Mouse (Mus musculus): ENCODE results near the gene Epn1. TPM values are rescaled to one million over a fixed set of nuclear protein-coding genes. Genes with fewer than 3 reads are reported as not detected.

Epn1 gene
- total and polyA plus RNA-seq, 3 experiments: 79.5 to 720 (median 152) TPM

GRCm38 (mm10) chr7:5085512-5085911 lies 5.5 kb downstream of the Epn1 start:
- ATAC-seq (ENCODE audit: extremely low read depth, insufficient number of reproducible peaks, low FRiP score, poor library complexity, severe bottlenecking): peak; percentile 18; the same call in 1 of the 2 replicates
- H3K9me3 ChIP-seq (replicated peaks): no peaks in the 10 kb centered on the region

GRCm38 (mm10) chr7:5086921-5087440 lies 6.9 kb downstream of the Epn1 start:
- DNase-seq (ENCODE audit: low spot score) (no peak), ATAC-seq (ENCODE audit: extremely low read depth, insufficient number of reproducible peaks, low FRiP score, poor library complexity, severe bottlenecking) (no peak)
- Histone ChIP-seq H3K4me3 (ENCODE audit: low read depth, low read length) (no peak overlapping the region), H3K9me3 (replicated peaks) (no peaks in the 10 kb centered on the region), H3K4me1 (ENCODE audit: insufficient read depth, low read depth, low read length) (peaks cover 73% of the 10 kb centered on the region), H3K27me3 (ENCODE audit: insufficient read depth, low read length) (no peaks in the 10 kb centered on the region), H3K36me3 (replicated peaks) (peaks cover 94% of the 10 kb centered on the region)
- no peak for TF ChIP-seq POLR2AphosphoS5 (IDR thresholded peaks at IDR 0.05; ENCODE audit: insufficient replicate concordance, low read depth, low read length)
- no peak for TF ChIP-seq TAL1 (conservative IDR thresholded peaks at IDR 0.05; ENCODE audit: low read depth, low read length)
- TF ChIP-seq CTCF (IDR thresholded peaks at IDR 0.05; ENCODE audit: low read depth, low read length): no peak
- TF ChIP-seq GATA2 (IDR thresholded peaks at IDR 0.05; ENCODE audit: borderline replicate concordance, low read depth, low read length): no peak
- TF ChIP-seq GATA1 (IDR thresholded peaks at IDR 0.05; ENCODE audit: borderline replicate concordance, low read length): no peak

More at GRCm38 (mm10) chr7:5085512-5085911, 5.5 kb downstream of the Epn1 start:
- TF ChIP-seq GATA1 (IDR thresholded peaks at IDR 0.05; ENCODE audit: borderline replicate concordance, low read length) (no peak), POLR2AphosphoS5 (IDR thresholded peaks at IDR 0.05; ENCODE audit: insufficient replicate concordance, low read depth, low read length) (no peak), TAL1 (conservative IDR thresholded peaks at IDR 0.05; ENCODE audit: low read depth, low read length) (no peak), GATA2 (IDR thresholded peaks at IDR 0.05; ENCODE audit: borderline replicate concordance, low read depth, low read length) (no peak), CTCF (IDR thresholded peaks at IDR 0.05; ENCODE audit: low read depth, low read length) (no peak)
- no peak for DNase-seq (ENCODE audit: low spot score)
- H3K27me3 ChIP-seq (ENCODE audit: insufficient read depth, low read length): no peaks in the 10 kb centered on the region
- H3K4me1 ChIP-seq (ENCODE audit: insufficient read depth, low read depth, low read length): peaks cover 68% of the 10 kb centered on the region
- H3K36me3 ChIP-seq (replicated peaks): peaks cover 81% of the 10 kb centered on the region
- no peak overlapping the region for H3K4me3 ChIP-seq (ENCODE audit: low read depth, low read length)

GRCm38 (mm10) chr7:5087886-5088285 lies 7.9 kb downstream of the Epn1 start:
- no peaks in the 10 kb centered on the region for H3K27me3 ChIP-seq (ENCODE audit: insufficient read depth, low read length)
- H3K9me3 ChIP-seq (replicated peaks): no peaks in the 10 kb centered on the region
- peaks cover 96% of the 10 kb centered on the region for H3K36me3 ChIP-seq (replicated peaks)
- H3K4me1 ChIP-seq (ENCODE audit: insufficient read depth, low read depth, low read length): peaks cover 72% of the 10 kb centered on the region
- DNase-seq (ENCODE audit: low spot score): no peak
- H3K4me3 ChIP-seq (ENCODE audit: low read depth, low read length): no peak overlapping the region
- no peak for ATAC-seq (ENCODE audit: extremely low read depth, insufficient number of reproducible peaks, low FRiP score, poor library complexity, severe bottlenecking)
- TF ChIP-seq GATA1 (IDR thresholded peaks at IDR 0.05; ENCODE audit: borderline replicate concordance, low read length) (no peak), TAL1 (conservative IDR thresholded peaks at IDR 0.05; ENCODE audit: low read depth, low read length) (no peak), GATA2 (IDR thresholded peaks at IDR 0.05; ENCODE audit: borderline replicate concordance, low read depth, low read length) (no peak), CTCF (IDR thresholded peaks at IDR 0.05; ENCODE audit: low read depth, low read length) (no peak), POLR2AphosphoS5 (IDR thresholded peaks at IDR 0.05; ENCODE audit: insufficient replicate concordance, low read depth, low read length) (no peak)

- H3K4me1 ChIP-seq (ENCODE audit: insufficient read depth, low read depth, low read length): peaks cover 70% of the 10 kb centered on the region
- H3K9me3 ChIP-seq (replicated peaks): no peaks in the 10 kb centered on the region
- no peak overlapping the region; the same call in 1 of the 2 replicates for H3K4me3 ChIP-seq (ENCODE audit: low read depth, low read length)
- ATAC-seq (ENCODE audit: extremely low read depth, insufficient number of reproducible peaks, low FRiP score, poor library complexity, severe bottlenecking): no peak
- H3K36me3 ChIP-seq (replicated peaks): peaks cover 99% of the 10 kb centered on the region
- no peak for DNase-seq (ENCODE audit: low spot score)
- TF ChIP-seq TAL1 (conservative IDR thresholded peaks at IDR 0.05; ENCODE audit: low read depth, low read length): no peak
- no peak for TF ChIP-seq CTCF (IDR thresholded peaks at IDR 0.05; ENCODE audit: low read depth, low read length)
- no peak for TF ChIP-seq POLR2AphosphoS5 (IDR thresholded peaks at IDR 0.05; ENCODE audit: insufficient replicate concordance, low read depth, low read length)
- TF ChIP-seq GATA2 (IDR thresholded peaks at IDR 0.05; ENCODE audit: borderline replicate concordance, low read depth, low read length): no peak
- no peak for TF ChIP-seq GATA1 (IDR thresholded peaks at IDR 0.05; ENCODE audit: borderline replicate concordance, low read length)
- no peaks in the 10 kb centered on the region for H3K27me3 ChIP-seq (ENCODE audit: insufficient read depth, low read length)
Observed at GRCm38 (mm10) chr7:5089853-5090252, 9.8 kb downstream of the Epn1 start.

- Histone ChIP-seq H3K4me3 (ENCODE audit: low read depth, low read length) (no peak overlapping the region), H3K4me1 (ENCODE audit: insufficient read depth, low read depth, low read length) (peaks cover 66% of the 10 kb centered on the region), H3K27me3 (ENCODE audit: insufficient read depth, low read length) (no peaks in the 10 kb centered on the region), H3K9me3 (replicated peaks) (no peaks in the 10 kb centered on the region), H3K36me3 (replicated peaks) (peaks cover 99% of the 10 kb centered on the region)
- ATAC-seq (ENCODE audit: extremely low read depth, insufficient number of reproducible peaks, low FRiP score, poor library complexity, severe bottlenecking) (no peak), DNase-seq (ENCODE audit: low spot score) (no peak)
- TF ChIP-seq CTCF (IDR thresholded peaks at IDR 0.05; ENCODE audit: low read depth, low read length) (no peak), GATA2 (IDR thresholded peaks at IDR 0.05; ENCODE audit: borderline replicate concordance, low read depth, low read length) (no peak), TAL1 (conservative IDR thresholded peaks at IDR 0.05; ENCODE audit: low read depth, low read length) (no peak), POLR2AphosphoS5 (IDR thresholded peaks at IDR 0.05; ENCODE audit: insufficient replicate concordance, low read depth, low read length) (no peak), GATA1 (IDR thresholded peaks at IDR 0.05; ENCODE audit: borderline replicate concordance, low read length) (no peak)
Observed at GRCm38 (mm10) chr7:5091008-5091728, 11.1 kb downstream of the Epn1 start.

GRCm38 (mm10) chr7:5092381-5092780 lies 12.3 kb downstream of the Epn1 start:
- no peaks in the 10 kb centered on the region for H3K27me3 ChIP-seq (ENCODE audit: insufficient read depth, low read length)
- no peak overlapping the region for H3K4me3 ChIP-seq (ENCODE audit: low read depth, low read length)
- TF ChIP-seq GATA1 (IDR thresholded peaks at IDR 0.05; ENCODE audit: borderline replicate concordance, low read length) (no peak), GATA2 (IDR thresholded peaks at IDR 0.05; ENCODE audit: borderline replicate concordance, low read depth, low read length) (no peak), TAL1 (conservative IDR thresholded peaks at IDR 0.05; ENCODE audit: low read depth, low read length) (no peak), CTCF (IDR thresholded peaks at IDR 0.05; ENCODE audit: low read depth, low read length) (no peak), POLR2AphosphoS5 (IDR thresholded peaks at IDR 0.05; ENCODE audit: insufficient replicate concordance, low read depth, low read length) (no peak)
- peaks cover 99% of the 10 kb centered on the region for H3K36me3 ChIP-seq (replicated peaks)
- peaks cover 65% of the 10 kb centered on the region for H3K4me1 ChIP-seq (ENCODE audit: insufficient read depth, low read depth, low read length)
- no peaks in the 10 kb centered on the region for H3K9me3 ChIP-seq (replicated peaks)
- ATAC-seq (ENCODE audit: extremely low read depth, insufficient number of reproducible peaks, low FRiP score, poor library complexity, severe bottlenecking): no peak
- DNase-seq (ENCODE audit: low spot score): no peak

Data from G1E (cell line).